Mouse (Mus musculus): ENCODE measurements around the gene Gpr62. TPM values are rescaled to one million over a fixed set of nuclear protein-coding genes. Genes with fewer than 3 reads are reported as not detected.

Gene Gpr62
- total and polyA plus RNA-seq, 3 experiments = 0.04 to 0.11 TPM; not detected in 1

DNA sequence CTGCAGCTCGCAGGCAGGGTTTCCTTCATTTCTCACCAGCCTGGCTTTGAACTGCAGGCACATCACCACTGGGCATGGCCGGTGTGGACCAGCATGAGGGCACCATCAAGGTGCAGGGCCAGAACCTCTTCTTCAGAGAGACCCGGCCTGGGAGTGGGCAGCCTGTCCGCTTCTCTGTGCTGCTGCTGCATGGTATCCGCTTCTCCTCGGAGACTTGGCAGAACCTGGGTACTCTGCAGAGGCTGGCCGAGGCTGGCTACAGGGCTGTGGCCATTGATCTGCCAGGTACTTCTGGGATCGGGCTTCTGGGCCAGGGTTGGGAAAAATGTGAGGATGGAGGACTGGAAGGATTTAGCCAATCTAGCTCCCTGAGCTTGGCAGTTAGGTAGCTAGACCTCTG, 15.8 kb downstream of the Gpr62 start:
- no peaks in the 10 kb centered on the region for H3K79me2 ChIP-seq (replicated peaks; ENCODE audit: control insufficient read depth, extremely low read depth, insufficient read depth, poor library complexity, severe bottlenecking)
- dilution Hi-C loops (cut with MboI; ENCODE audit: extremely low pct_ligation_motif_present, extremely low pct_unique_long_range_greater_than_20kb, low sequenced_read_pairs) (no loop called here), in situ Hi-C loops (cut with MboI; ENCODE audit: low pct_ligation_motif_present, low pct_unique_long_range_greater_than_20kb, low sequenced_read_pairs) (no loop called here)
- no peak overlapping the region for H3K9ac ChIP-seq (ENCODE audit: insufficient read depth, low read depth)
- no peak overlapping the region for H3K27ac ChIP-seq (ENCODE audit: insufficient read depth, low read depth)
- DNase-seq (ENCODE audit: extremely low read depth) = no peak
- TF ChIP-seq NRF1 (IDR thresholded peaks at IDR 0.05; ENCODE audit: low read depth, low read length) (no peak), USF1 (IDR thresholded peaks at IDR 0.05; ENCODE audit: low read depth, low read length) (no peak), UBTF (IDR thresholded peaks at IDR 0.05; ENCODE audit: low read depth, low read length) (no peak), MYC (IDR thresholded peaks at IDR 0.05; ENCODE audit: low read depth, low read length) (no peak), MXI1 (IDR thresholded peaks at IDR 0.05; ENCODE audit: low read depth, low read length) (no peak), IRF4 (IDR thresholded peaks at IDR 0.05; ENCODE audit: low read depth, low read length) (no peak), BHLHE40 (IDR thresholded peaks at IDR 0.05; ENCODE audit: low read depth, low read length) (no peak), HCFC1 (IDR thresholded peaks at IDR 0.05; ENCODE audit: low read depth, low read length) (no peak), TBP (conservative IDR thresholded peaks at IDR 0.05; ENCODE audit: low read depth, low read length) (no peak), PAX5 (IDR thresholded peaks at IDR 0.05; ENCODE audit: low read length) (no peak), ELF1 (IDR thresholded peaks at IDR 0.05; ENCODE audit: low read depth, low read length) (no peak), KAT2A (IDR thresholded peaks at IDR 0.05; ENCODE audit: insufficient replicate concordance, low read length) (no peak), MAZ (IDR thresholded peaks at IDR 0.05; ENCODE audit: low read depth, low read length) (no peak)
- peaks cover 0 to 32% of the 10 kb centered on the region in 2 experiments for H3K36me3 ChIP-seq (replicated peaks in 1 of 2; ENCODE audit: control insufficient read depth in 1 of 2, insufficient read depth in 1 of 2, low read length in 1 of 2)
- no peak overlapping the region for H3K4me2 ChIP-seq (ENCODE audit: insufficient read depth, low read depth, poor library complexity, severe bottlenecking)
- peaks cover 16 to 52% of the 10 kb centered on the region in 2 experiments for H3K4me1 ChIP-seq (ENCODE audit: control insufficient read depth in 1 of 2, insufficient read depth in 2 of 2)
- no peak overlapping the region for H3K4me3 ChIP-seq (replicated peaks in 1 of 3; ENCODE audit: low read depth in 2 of 3, low read length in 2 of 3, poor library complexity in 1 of 3)
- no peaks in the 10 kb centered on the region for H3K27me3 ChIP-seq (replicated peaks)
- no peaks in the 10 kb centered on the region for H3K9me3 ChIP-seq (replicated peaks; ENCODE audit: low read length)

DNA sequence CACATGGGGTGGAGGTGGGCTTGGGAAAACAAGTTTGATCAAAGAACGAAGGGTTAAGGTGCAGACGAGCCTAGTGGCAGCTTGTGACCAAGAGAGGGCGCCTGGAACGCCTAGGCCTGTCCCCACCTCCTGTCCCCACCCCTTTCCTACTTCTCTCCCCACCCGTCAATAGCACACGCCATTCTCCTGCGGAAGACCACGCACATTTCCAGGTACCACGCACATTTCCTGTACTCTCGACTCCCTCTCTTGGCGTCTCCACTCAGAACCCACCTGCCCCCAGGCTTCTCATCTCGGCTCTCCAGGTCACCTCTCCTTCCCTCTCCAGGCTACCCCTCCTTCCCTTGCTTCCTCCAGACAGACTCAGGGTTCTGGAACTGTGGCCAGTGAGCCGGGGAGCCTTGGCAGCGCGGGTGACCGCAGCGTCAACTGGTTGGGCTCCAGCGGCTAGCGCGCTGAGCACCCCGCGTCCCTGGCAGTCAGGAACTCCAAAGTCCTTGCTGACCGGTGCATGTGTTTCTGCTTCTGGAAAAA, 17.2 kb downstream of the Gpr62 start:
- Histone ChIP-seq H3K79me2 (replicated peaks; ENCODE audit: control insufficient read depth, extremely low read depth, insufficient read depth, poor library complexity, severe bottlenecking) (no peaks in the 10 kb centered on the region), H3K4me2 (ENCODE audit: insufficient read depth, low read depth, poor library complexity, severe bottlenecking) (peak overlapping the region; percentile 95), H3K4me3 (replicated peaks in 1 of 3; ENCODE audit: low read depth in 2 of 3, low read length in 2 of 3, poor library complexity in 1 of 3) (peak overlapping the region; percentile 62 to 74 (median 74)), H3K9ac (ENCODE audit: insufficient read depth, low read depth) (peak overlapping the region; percentile 82), H3K36me3 (replicated peaks in 1 of 2; ENCODE audit: control insufficient read depth in 1 of 2, insufficient read depth in 1 of 2, low read length in 1 of 2) (peaks cover 0 to 38% of the 10 kb centered on the region in 2 experiments), H3K9me3 (replicated peaks; ENCODE audit: low read length) (no peaks in the 10 kb centered on the region), H3K4me1 (ENCODE audit: control insufficient read depth in 1 of 2, insufficient read depth in 2 of 2) (peaks cover 10 to 44% of the 10 kb centered on the region in 2 experiments), H3K27ac (ENCODE audit: insufficient read depth, low read depth) (no peak overlapping the region), H3K27me3 (replicated peaks) (no peaks in the 10 kb centered on the region)
- dilution Hi-C loops (cut with MboI; ENCODE audit: extremely low pct_ligation_motif_present, extremely low pct_unique_long_range_greater_than_20kb, low sequenced_read_pairs) (no loop called here), in situ Hi-C loops (cut with MboI; ENCODE audit: low pct_ligation_motif_present, low pct_unique_long_range_greater_than_20kb, low sequenced_read_pairs) (no loop called here)
- DNase-seq (ENCODE audit: extremely low read depth) = peak; percentile 78
- no peak for TF ChIP-seq E2F4 (IDR thresholded peaks at IDR 0.05; ENCODE audit: insufficient replicate concordance, low read depth, low read length)
- TF ChIP-seq ZNF384 (IDR thresholded peaks at IDR 0.05; ENCODE audit: low read depth, low read length) = no peak
- TF ChIP-seq RCOR1 (conservative IDR thresholded peaks at IDR 0.05; ENCODE audit: low read depth, low read length) = no peak
- TF ChIP-seq PAX5 (IDR thresholded peaks at IDR 0.05; ENCODE audit: low read length) = no peak
- TF ChIP-seq POLR2A (IDR thresholded peaks at IDR 0.05; ENCODE audit: low read depth, low read length) = peak; percentile 59
- no peak for TF ChIP-seq TBP (conservative IDR thresholded peaks at IDR 0.05; ENCODE audit: low read depth, low read length)
- TF ChIP-seq HCFC1 (IDR thresholded peaks at IDR 0.05; ENCODE audit: low read depth, low read length) = 0 out of 2 replicates have a peak, but pooled peaks have one; percentile 12
- TF ChIP-seq MEF2A (IDR thresholded peaks at IDR 0.05; ENCODE audit: borderline replicate concordance, low read depth, low read length) = peak; percentile 46; the same call in 1 of the 2 replicates
- TF ChIP-seq RAD21 (IDR thresholded peaks at IDR 0.05; ENCODE audit: low read depth, low read length) = peak; percentile 43
- peak; percentile 74 for TF ChIP-seq SMC3 (IDR thresholded peaks at IDR 0.05; ENCODE audit: low read depth, low read length)
- TF ChIP-seq MAZ (IDR thresholded peaks at IDR 0.05; ENCODE audit: low read depth, low read length) = no peak; the same call in 1 of the 2 replicates
- TF ChIP-seq UBTF (IDR thresholded peaks at IDR 0.05; ENCODE audit: low read depth, low read length) = no peak
- TF ChIP-seq KAT2A (IDR thresholded peaks at IDR 0.05; ENCODE audit: insufficient replicate concordance, low read length) = no peak
- peak; percentile 48 to 80; a peak in 3 of 4 replicates for TF ChIP-seq CTCF (conservative IDR thresholded peaks at IDR 0.05 in 1 of 2, IDR thresholded peaks at IDR 0.05 in 1 of 2; ENCODE audit: low read depth in 2 of 2, low read length in 2 of 2)
- peak; percentile 47 for TF ChIP-seq ELF1 (IDR thresholded peaks at IDR 0.05; ENCODE audit: low read depth, low read length)
- no peak for TF ChIP-seq ZKSCAN1 (IDR thresholded peaks at IDR 0.05; ENCODE audit: borderline replicate concordance, low read depth, low read length)
- TF ChIP-seq NRF1 (IDR thresholded peaks at IDR 0.05; ENCODE audit: low read depth, low read length) = peak; percentile 30; the same call in 1 of the 2 replicates
- no peak for TF ChIP-seq BHLHE40 (IDR thresholded peaks at IDR 0.05; ENCODE audit: low read depth, low read length)
- no peak for TF ChIP-seq ETS1 (conservative IDR thresholded peaks at IDR 0.05; ENCODE audit: low read depth, low read length)
- TF ChIP-seq SIN3A (IDR thresholded peaks at IDR 0.05; ENCODE audit: low read length) = peak; percentile 54; the same call in 1 of the 2 replicates
- TF ChIP-seq CHD1 (IDR thresholded peaks at IDR 0.05; ENCODE audit: low read depth, low read length) = no peak
- TF ChIP-seq MAX (IDR thresholded peaks at IDR 0.05; ENCODE audit: low read length) = peak; percentile 58; the same call in 1 of the 2 replicates
- TF ChIP-seq MAFK (IDR thresholded peaks at IDR 0.05; ENCODE audit: insufficient replicate concordance, low read length) = no peak
- TF ChIP-seq NELFE (IDR thresholded peaks at IDR 0.05; ENCODE audit: low read depth, low read length) = peak; percentile 53; the same call in 1 of the 2 replicates
- TF ChIP-seq IRF4 (IDR thresholded peaks at IDR 0.05; ENCODE audit: low read depth, low read length) = 0 out of 2 replicates have a peak, but pooled peaks have one; percentile 52
- TF ChIP-seq USF1 (IDR thresholded peaks at IDR 0.05; ENCODE audit: low read depth, low read length) = no peak
- TF ChIP-seq CHD2 (IDR thresholded peaks at IDR 0.05; ENCODE audit: low read length) = no peak
- TF ChIP-seq POLR2AphosphoS2 (IDR thresholded peaks at IDR 0.05; ENCODE audit: low read depth, low read length) = no peak

Data from CH12.LX (cell line).